Mouse (Mus musculus) midbrain, embryonic 14.5 days (tissue): Measurements from ENCODE around the gene Etfbkmt. TPM values are rescaled to one million over a fixed set of nuclear protein-coding genes. Genes with fewer than 3 reads are reported as not detected.

Experiments used
- polyA plus RNA-seq: library from polyadenylated mRNA; unstranded; fragments of >200 nt; fragmentation: Nextera tagmentation; extraction: Ambion mirVana; gene quantifications from 2 replicates; pipeline ENCODE4 v1.2.1, GENCODE M21; 2014

Etfbkmt gene
- polyA plus RNA-seq, 1 experiment from 2014 or later = 6.0 TPM

Other genes with a start within 250 kb of the Etfbkmt start
- gene Caprin2, start 243.6 kb upstream of the Etfbkmt start, polyA plus RNA-seq = 8.7 and 11.8 TPM in 2 replicates
- 60.5 and 89.8 TPM in 2 replicates for gene Sinhcaf, start 193.4 kb upstream of the Etfbkmt start, polyA plus RNA-seq
- gene Dennd5b, start 38.2 kb upstream of the Etfbkmt start, polyA plus RNA-seq = 24.3 and 24.8 TPM in 2 replicates
- gene Gm10203, start 9.7 kb upstream of the Etfbkmt start, polyA plus RNA-seq = not detected in 2 replicates
- gene Amn1, start 48.9 kb downstream of the Etfbkmt start, polyA plus RNA-seq = 115 and 126 TPM in 2 replicates
- gene Resf1, start 169.6 kb downstream of the Etfbkmt start, polyA plus RNA-seq = 30.4 and 39.0 TPM in 2 replicates